Mouse (Mus musculus) spleen, postnatal 10 days (tissue): ENCODE measurements around the gene Efcab11.

ENCODE experiments used
- DNase-seq, 2 experiments: peaks; one replicate each; pipeline ENCODE4 v3.0.0; 2021 to 2022; ENCODE audit warnings: low spot score in 2 of 2

Efcab11 gene

DNA sequence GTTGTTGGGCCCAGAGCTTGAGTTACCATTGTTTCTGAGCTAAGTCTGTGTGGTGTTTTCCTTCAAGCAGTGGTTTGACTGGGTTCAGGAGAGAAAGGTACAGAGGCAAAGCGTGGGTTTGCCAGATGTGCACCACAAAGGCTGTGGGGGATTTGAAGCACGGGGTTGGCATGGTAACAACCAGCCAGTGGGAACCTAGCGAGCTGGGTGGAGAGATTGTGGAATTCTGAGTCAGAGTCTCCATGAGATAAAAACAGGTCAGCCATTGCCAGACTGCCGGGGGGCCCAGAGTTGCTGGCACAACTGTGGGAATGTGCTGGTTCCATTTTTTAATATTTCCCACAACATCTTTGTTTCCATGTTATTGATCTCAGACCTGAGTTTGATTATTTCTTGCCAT lies 202.6 kb downstream of the Efcab11 start:
- DNase-seq: no peak

DNA sequence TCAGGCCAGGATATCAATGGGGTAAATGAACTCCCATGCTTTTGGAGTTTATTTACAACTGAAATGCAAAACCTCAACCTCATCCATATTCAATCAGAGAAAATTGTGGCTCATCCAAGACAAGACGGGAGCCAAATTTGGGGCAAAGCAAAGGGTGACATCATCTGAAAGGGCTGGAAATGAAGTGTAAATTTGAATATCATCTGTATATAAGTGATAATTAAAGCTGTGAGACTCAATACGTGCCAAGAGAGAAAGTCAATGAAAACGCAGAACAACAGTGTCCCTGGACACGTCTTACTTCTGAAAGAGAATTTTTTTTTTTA lies 212.4 kb downstream of the Efcab11 start:
- no peak for DNase-seq

DNA sequence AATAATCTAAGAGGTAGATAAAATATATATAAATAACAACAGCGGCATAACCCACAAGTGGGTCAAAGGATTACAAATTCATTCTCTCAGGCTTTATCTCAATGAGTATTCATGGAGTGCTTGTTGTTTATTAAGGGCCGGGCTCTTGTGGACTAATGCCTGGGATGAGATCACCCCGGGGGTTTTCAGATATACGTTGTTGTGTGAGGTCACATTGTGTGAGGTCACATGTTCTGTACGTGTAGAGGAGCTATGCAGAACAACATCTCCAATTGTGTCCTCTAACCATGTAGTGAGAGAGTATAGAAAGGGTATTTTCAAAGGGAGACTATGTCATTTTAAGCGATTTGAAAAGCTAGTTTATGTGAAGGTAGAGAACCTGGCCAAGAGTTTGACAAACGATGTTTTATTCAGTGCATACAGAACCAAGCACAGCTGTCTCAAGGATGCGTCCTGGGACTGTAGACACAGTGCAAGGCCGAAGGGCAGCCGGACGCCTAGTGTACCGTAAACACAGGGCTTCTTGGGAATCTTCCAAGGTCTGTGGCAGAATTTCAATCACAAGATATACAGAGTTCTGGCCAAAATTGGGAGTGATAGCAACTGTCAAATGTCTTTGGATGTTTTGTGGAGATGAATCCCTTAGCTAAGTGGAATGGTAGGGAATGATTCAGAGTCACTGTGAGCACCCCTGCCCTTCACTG lies 212.9 kb downstream of the Efcab11 start:
- DNase-seq: no peak

DNA sequence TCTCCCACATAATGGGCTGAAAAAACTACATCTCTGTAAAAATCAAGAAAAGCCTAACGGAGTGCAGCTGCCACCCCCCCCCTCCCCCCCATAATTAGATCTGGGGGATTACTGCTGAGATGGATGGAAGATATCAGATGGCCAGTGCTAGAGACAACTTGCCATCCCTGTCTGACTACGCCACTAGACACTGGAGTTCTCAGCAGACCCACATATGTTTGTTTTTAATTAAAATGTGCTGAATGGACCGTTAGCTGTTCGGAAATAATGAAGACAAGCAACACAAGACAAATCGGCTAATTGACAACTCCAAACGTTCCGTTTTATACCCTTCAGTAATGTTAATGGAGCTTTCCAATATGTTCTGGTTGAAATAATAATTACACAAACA lies 213.5 kb downstream of the Efcab11 start:
- no peak for DNase-seq

DNA sequence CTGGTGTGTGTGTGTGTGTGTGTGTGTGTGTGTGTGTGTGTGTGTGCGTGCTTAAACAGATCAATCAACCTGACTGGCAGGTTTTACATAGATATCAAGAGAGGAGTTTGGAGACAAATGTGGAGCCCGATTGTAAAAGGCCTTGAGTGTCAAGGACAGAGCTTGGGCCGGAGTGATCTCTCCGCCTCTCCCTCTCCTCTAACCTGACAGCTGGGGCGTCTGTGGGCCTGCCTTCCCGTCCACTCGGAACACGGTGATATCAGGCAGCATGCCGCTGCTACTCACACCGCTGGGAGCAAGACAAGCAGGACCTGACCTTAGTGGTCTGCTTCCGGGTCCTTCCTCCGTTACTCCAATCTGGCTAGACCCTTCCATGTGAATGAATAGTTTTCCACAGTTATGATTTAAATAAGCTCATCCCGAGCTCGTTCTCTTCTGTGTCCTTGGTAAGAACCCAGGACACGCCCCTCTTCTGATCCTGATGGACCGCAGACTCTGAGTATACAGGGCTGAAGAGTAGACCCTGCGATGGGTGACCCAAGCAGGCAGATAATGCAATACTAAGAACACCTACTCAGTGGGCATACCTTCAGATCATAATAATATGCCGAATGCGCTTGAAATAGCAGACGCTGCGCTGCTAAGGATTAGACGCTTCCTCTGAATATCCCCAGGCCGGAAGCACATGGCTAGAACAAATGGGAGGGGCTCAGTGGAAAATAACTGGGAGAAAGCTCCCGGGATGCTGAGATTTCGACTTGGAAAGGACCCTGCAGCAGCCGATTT lies 214.1 kb downstream of the Efcab11 start:
- DNase-seq: no peak

DNA sequence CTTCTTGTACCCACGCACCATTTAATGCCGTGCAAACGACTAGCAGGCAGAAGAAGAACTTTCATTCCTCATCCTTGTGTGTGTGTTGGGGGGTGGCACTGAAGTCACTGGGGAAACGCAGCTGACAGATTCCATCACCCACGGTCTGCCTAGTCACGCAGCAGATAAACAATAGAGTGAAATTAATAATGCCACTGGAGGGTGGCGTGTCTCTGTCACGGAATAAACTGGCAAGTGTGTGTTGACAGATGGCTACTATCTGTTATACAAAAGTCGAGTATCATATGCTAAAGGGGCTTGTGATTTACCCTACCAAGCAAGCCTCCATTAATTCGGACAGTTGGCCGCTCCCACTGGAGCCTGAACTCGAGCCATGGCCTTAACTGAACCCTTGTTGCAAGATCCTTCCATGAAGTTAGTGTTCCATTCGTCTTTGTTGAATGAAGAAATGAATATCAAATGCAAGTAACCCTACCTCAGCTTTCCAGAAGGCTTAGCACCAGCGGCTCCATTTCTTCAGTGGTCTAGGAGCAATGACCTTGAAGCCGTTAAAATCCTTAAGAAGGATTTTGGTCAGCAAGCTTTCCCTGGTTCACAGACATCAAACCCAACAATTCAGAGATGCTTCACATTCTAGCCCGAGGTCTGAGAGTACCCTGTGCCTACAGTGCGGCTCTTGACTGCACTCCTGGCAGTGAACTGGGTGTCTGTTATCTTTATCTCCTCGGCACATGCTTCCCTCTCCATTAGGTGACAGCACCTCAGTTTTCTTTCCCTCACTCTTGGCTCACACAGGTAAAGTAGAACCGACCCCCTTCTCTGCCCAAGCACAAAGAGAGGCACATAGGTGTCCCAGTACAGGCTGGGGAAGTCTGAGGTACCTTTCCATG lies 229.0 kb downstream of the Efcab11 start:
- DNase-seq: no peak

DNA sequence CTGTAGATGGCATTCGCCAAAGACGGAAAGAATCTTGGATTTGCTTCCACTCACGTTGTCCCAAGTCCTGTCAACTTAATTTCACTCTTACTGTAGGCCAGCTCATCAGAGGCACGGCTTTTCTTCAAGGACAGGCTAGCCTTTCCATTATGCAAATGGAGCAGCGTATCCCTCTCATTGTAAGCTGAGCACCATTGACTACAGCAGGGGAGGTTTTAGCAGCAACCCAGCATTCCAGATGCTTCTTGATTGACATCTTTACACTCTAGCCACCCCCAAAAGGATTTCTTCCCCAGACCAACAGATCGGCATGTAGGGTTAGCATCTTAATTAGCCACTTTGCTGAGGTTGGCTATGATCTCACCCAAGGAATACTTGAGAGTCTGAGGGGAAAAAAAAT lies 231.8 kb downstream of the Efcab11 start:
- DNase-seq: no peak

DNA sequence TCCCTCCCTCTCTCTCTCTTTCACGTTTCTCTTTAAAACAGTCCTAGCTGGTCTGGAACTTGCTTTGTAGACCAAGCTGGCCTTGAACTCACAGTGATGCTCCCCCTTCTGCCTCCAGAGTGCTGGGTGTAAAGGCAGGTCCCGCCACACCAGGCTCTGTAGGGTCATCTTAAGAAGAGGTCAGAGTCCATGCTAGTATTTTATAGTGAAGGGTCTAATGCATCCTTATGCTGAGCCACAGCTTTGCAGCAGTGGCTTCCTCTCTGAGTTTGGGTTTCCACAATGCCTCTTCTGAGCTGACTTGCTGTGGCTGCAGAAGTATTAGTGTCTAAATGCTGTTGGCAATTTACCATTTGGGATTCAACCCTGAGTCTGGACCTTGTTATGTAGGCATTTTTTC lies 234.5 kb downstream of the Efcab11 start:
- DNase-seq: no peak

DNA sequence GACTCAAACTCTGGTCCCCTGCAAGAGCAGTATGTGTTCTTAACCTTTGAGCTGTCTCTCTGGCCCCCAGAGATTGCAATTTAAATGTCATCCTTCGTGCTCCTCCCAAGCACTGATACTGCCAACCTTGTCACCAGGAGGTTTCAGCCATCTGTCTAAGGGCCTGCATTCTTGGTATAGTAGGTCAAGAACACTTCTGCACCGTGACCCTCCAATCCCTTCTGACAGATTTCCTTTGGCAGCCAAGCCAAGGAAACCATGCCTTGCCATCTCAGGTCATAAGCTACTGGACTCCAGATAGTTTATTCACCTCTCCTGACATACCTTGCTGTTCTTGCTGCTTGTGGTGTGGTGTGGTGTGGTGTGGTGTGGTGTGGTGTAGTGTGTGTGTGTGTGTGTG lies 235.5 kb downstream of the Efcab11 start:
- DNase-seq: no peak

DNA sequence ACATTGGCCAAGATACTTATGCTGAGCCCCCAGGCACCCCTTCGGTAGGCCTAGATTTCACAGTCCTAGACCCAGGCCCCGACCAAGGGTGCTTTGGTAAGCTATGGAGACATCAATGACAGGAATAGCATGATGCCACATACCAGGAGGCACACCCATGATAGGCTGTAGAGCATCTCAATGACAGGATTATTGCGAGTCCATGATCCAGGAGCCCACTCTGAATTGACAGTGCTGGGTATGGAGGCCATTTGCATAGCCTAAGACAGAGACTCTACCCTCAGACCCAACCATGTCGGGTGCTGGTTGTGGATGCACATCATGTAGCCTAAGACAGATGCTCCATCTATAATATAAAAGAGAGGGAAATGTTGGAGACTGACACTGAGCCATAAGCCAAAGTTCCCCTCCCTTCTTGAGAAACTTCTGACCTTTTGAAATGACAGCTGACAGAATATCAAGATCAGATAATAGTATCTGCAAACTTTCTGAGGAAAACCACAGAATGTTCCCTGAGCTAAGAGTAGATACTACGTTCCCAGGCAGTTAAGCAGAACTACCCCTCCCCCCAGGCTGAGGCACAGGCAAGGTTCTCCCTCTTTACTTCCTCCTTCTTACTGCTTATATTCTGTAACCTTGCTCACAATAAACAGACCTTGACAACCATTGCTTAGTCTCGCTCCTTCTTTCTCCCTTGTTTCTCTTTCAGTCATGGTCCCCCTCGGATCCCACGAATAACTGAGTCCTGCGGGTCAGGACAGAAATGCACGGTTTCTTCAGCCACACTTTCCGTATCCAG lies 237.5 kb downstream of the Efcab11 start:
- peak in 1 of 2 experiments; percentile 58 for DNase-seq

DNA sequence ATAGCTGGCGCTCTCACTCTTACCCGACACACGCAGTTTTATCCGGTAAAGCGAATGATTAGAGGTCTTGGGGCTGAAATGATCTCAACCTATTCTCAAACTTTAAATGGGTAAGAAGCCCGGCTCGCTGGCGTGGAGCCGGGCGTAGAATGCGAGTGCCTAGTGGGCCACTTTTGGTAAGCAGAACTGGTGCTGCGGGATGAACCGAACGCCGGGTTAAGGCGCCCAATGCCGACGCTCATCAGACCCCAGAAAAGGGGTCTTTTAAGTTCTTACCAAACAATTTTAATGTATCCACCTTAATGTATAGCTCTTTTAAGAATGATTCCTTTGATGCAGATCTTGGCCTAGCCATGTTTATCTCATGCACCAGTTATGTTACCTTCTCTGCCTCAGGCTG lies 238.8 kb downstream of the Efcab11 start:
- peak; percentile 56 to 76 for DNase-seq

DNA sequence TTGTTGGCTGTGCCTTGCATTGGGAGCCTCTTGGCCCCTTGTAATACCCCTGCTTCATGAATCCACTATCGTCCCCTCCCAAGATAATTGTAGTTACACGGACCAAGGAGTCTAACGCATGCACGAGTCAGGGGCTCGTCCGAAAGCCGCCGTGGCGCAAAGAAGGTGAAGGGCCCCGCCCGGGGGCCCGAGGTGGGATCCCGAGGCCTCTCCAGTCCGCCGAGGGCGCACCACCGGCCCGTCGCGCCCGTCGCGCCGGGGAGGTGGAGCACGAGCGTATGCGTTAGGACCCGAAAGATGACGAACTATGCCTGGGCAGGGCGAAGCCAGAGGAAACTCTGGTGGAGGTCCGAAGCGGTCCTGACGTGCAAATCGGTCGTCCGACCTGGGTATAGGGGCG lies 239.3 kb downstream of the Efcab11 start:
- no peak for DNase-seq
